Mouse (Mus musculus) Patski (cell line): Measurements from ENCODE around the gene Myom3. TPM values are rescaled to one million over a fixed set of nuclear protein-coding genes. Genes with fewer than 3 reads are reported as not detected.
"Not testable (repeated sequence)": the region's sequence is repeated elsewhere in the genome, so short reads cannot be mapped to it uniquely, and the experiment has no call there.

Source experiments
- ATAC-seq: fragments of 100-300 bp; one replicate; pipeline ENCODE4 v1.8.0; 2021
- CTCF ChIA-PET: fragments of 350-600 bp; sonication (Branson Sonifier 250); formaldehyde crosslinking; loops from one replicate; lab custom pipeline; 2022; ENCODE audit warnings: inconsistent platforms; lab: Charles Lee
- POLR2A ChIA-PET: fragments of 350-600 bp; sonication (Branson Sonifier 250); formaldehyde crosslinking; loops from one replicate; lab custom pipeline; 2022; ENCODE audit warnings: antibody characterized with exemption, inconsistent platforms; lab: Charles Lee
- DNase-seq: peaks from one replicate; pipeline ENCODE4 v3.0.0-alpha.2; 2011; ENCODE audit warnings: low read depth, low spot score
- H3K27me3 ChIP-seq: fragments of 371-371 bp; one replicate; pipeline ENCODE4 v1.5.1; 2021
- CTCF ChIP-seq: fragments of 100-300 bp; IDR thresholded peaks from one replicate; pipeline ENCODE4 v1.5.1; 2021
- in situ Hi-C: fragments of 300-500 bp; cut with MboI; formaldehyde crosslinking; loops from 3 replicates; pipeline ENCODE4 v1.11.1; 2018; ENCODE audit warnings: low pct_unique_long_range_greater_than_20kb, mixed read lengths
- polyA plus RNA-seq: library from polyadenylated mRNA; unstranded; gene quantifications from one replicate; pipeline ENCODE4 v1.2.3, GENCODE M21; 2021

Gene Myom3
- polyA plus RNA-seq = 0.18 TPM

- in situ Hi-C loops = loop anchor here (5.0 kb wide), 1 partner anchor 52 kb away; no protein-coding TSS in a partner anchor
- DNase-seq = no peak
- ATAC-seq = no peak
- CTCF ChIA-PET = interaction anchor here (1.5 to 2.2 kb wide), 2 partner anchors 48 to 51 kb away, joined by 6 to 7 read pairs; no protein-coding TSS in a partner anchor
- no peak for TF ChIP-seq CTCF
- POLR2A ChIA-PET = interaction anchor here (0.7 kb wide), 1 partner anchor 335 kb away, joined by 3 read pairs; no protein-coding TSS in a partner anchor
- no peaks in the 10 kb centered on the region for H3K27me3 ChIP-seq
Measured at GRCm38 (mm10) chr4:135759356-135759976, at the start of gene Myom3. Myom3 (plus strand) TSS chr4:135759715.

- TF ChIP-seq CTCF = no peak
- ChIA-PET CTCF (no interaction called here), POLR2A (no interaction called here)
- DNase-seq (no peak), ATAC-seq (no peak)
- no peaks in the 10 kb centered on the region for H3K27me3 ChIP-seq
- in situ Hi-C loops = no loop called here
Measured at GRCm38 (mm10) chr4:135710392-135710791, 49.1 kb upstream of the Myom3 start.

- in situ Hi-C loops = no loop called here
Measured at GRCm38 (mm10) chr4:135714776-135715175, 44.7 kb upstream of the Myom3 start.

GRCm38 (mm10) chr4:135716438-135716837 lies 43.1 kb upstream of the Myom3 start:
- POLR2A ChIA-PET = not testable (repeated sequence)

More at GRCm38 (mm10) chr4:135714776-135715175, 44.7 kb upstream of the Myom3 start:
- ChIA-PET CTCF (no interaction called here), POLR2A (no interaction called here)
- ATAC-seq (no peak), DNase-seq (no peak)
- H3K27me3 ChIP-seq = no peaks in the 10 kb centered on the region
- no peak for TF ChIP-seq CTCF

GRCm38 (mm10) chr4:135722540-135723290 lies 36.8 kb upstream of the Myom3 start:
- TF ChIP-seq CTCF = no peak
- CTCF ChIA-PET = interaction anchor here (1.6 kb wide), 1 partner anchor 11 kb away, joined by 5 read pairs; no protein-coding TSS in a partner anchor
- H3K27me3 ChIP-seq = no peaks in the 10 kb centered on the region
- no peak for ATAC-seq
- POLR2A ChIA-PET = no interaction called here
- in situ Hi-C loops = no loop called here
- DNase-seq = no peak

More at GRCm38 (mm10) chr4:135716438-135716837, 43.1 kb upstream of the Myom3 start:
- H3K27me3 ChIP-seq, ATAC-seq, in situ Hi-C loops, CTCF ChIA-PET, DNase-seq: not testable (repeated sequence)

- CTCF ChIA-PET = no interaction called here
- POLR2A ChIA-PET = no interaction called here
- DNase-seq = no peak
- H3K27me3 ChIP-seq = no peaks in the 10 kb centered on the region
- no peak for TF ChIP-seq CTCF
- in situ Hi-C loops = no loop called here
- no peak for ATAC-seq
Measured at GRCm38 (mm10) chr4:135726416-135726815, 33.1 kb upstream of the Myom3 start.

GRCm38 (mm10) chr4:135727817-135728216 lies 31.7 kb upstream of the Myom3 start, which contains the start of gene Il22ra1:
Il22ra1 (plus strand) TSS chr4:135728172.
- ATAC-seq (no peak), DNase-seq (no peak)
- ChIA-PET CTCF (no interaction called here), POLR2A (no interaction called here)
- no peak for TF ChIP-seq CTCF
- no peaks in the 10 kb centered on the region for H3K27me3 ChIP-seq
- in situ Hi-C loops = no loop called here

GRCm38 (mm10) chr4:135730204-135730603 lies 29.3 kb upstream of the Myom3 start:
- ATAC-seq (no peak), DNase-seq (no peak)
- ChIA-PET POLR2A (no interaction called here), CTCF (no interaction called here)
- no peaks in the 10 kb centered on the region for H3K27me3 ChIP-seq
- in situ Hi-C loops = no loop called here
- no peak for TF ChIP-seq CTCF

GRCm38 (mm10) chr4:135730951-135731350 lies 28.6 kb upstream of the Myom3 start:
- CTCF ChIA-PET = no interaction called here
- no peak for DNase-seq
- ATAC-seq = no peak
- POLR2A ChIA-PET = no interaction called here
- TF ChIP-seq CTCF = no peak
- in situ Hi-C loops = no loop called here
- H3K27me3 ChIP-seq = no peaks in the 10 kb centered on the region

GRCm38 (mm10) chr4:135733901-135734300 lies 25.6 kb upstream of the Myom3 start:
- TF ChIP-seq CTCF = no peak
- POLR2A ChIA-PET = no interaction called here
- in situ Hi-C loops = no loop called here
- CTCF ChIA-PET = no interaction called here
- no peaks in the 10 kb centered on the region for H3K27me3 ChIP-seq
- ATAC-seq (no peak), DNase-seq (no peak)

GRCm38 (mm10) chr4:135736903-135737302 lies 22.6 kb upstream of the Myom3 start:
- no peak for TF ChIP-seq CTCF
- in situ Hi-C loops = no loop called here
- no peak for DNase-seq
- ATAC-seq = no peak
- POLR2A ChIA-PET = no interaction called here
- no peaks in the 10 kb centered on the region for H3K27me3 ChIP-seq
- CTCF ChIA-PET = interaction anchor here (1.5 kb wide), 1 partner anchor 28 kb away, joined by 8 read pairs; no protein-coding TSS in a partner anchor
